Mouse (Mus musculus) neural tube, embryonic 15.5 days (tissue): ENCODE results near the gene Frmd8. TPM values are rescaled to one million over a fixed set of nuclear protein-coding genes. Genes with fewer than 3 reads are reported as not detected.

Experiments used
- ATAC-seq: fragments of 200-750 bp; cut with Nextera tagmentation; 2 replicates; pipeline ENCODE4 v1.8.0; 2017; ENCODE audit warnings: mild to moderate bottlenecking, moderate TSS enrichment, moderate library complexity; ENCODE audit not compliant: low FRiP score
- H3K27ac ChIP-seq: fragments of 300-500 bp; sonication (generic); replicated peaks from 2 replicates; pipeline ENCODE4 v1.5.1; 2015; ENCODE audit warnings: mild to moderate bottlenecking, inconsistent platforms
- H3K27me3 ChIP-seq: fragments of 300-500 bp; sonication (generic); replicated peaks from 2 replicates; pipeline ENCODE4 v1.6.1; 2015; ENCODE audit warnings: inconsistent platforms
- H3K36me3 ChIP-seq: fragments of 300-500 bp; sonication (generic); 2 replicates; pipeline ENCODE4 v1.6.1; 2015; ENCODE audit warnings: inconsistent platforms
- H3K4me1 ChIP-seq: fragments of 300-500 bp; sonication (generic); 2 replicates; pipeline ENCODE4 v1.6.1; 2015; ENCODE audit warnings: inconsistent platforms
- H3K4me2 ChIP-seq: fragments of 300-500 bp; sonication (generic); 2 replicates; pipeline ENCODE4 v1.6.1; 2015; ENCODE audit warnings: inconsistent platforms, mild to moderate bottlenecking, moderate library complexity
- H3K4me3 ChIP-seq: fragments of 300-500 bp; sonication (generic); replicated peaks from 2 replicates; pipeline ENCODE4 v1.5.1; 2015; ENCODE audit warnings: mild to moderate bottlenecking, inconsistent platforms
- H3K9ac ChIP-seq: fragments of 300-500 bp; sonication (generic); replicated peaks from 2 replicates; pipeline ENCODE4 v1.6.1; 2015; ENCODE audit warnings: mild to moderate bottlenecking, inconsistent platforms
- H3K9me3 ChIP-seq: fragments of 300-500 bp; sonication (generic); replicated peaks from 2 replicates; pipeline ENCODE4 v1.6.1; 2016; ENCODE audit warnings: inconsistent platforms
- WGBS: fragments of 180-500 bp; shearing (Covaris S2); methylation state at CpG from one replicate; pipeline ENCODE4 v1.1.7; 2015; ENCODE audit warnings: mixed read lengths; 5-methylcytosine and 5-hydroxymethylcytosine counted together
- polyA plus RNA-seq: library from polyadenylated mRNA; unstranded; fragments of >200 nt; fragmentation: Nextera tagmentation; extraction: Ambion mirVana; gene quantifications from 2 replicates; pipeline ENCODE4 v1.2.1, GENCODE M21; 2015

The Frmd8 gene
- polyA plus RNA-seq, 1 experiment from 2014 or later = 13.8 TPM

GRCm38 (mm10) chr19:5800350-5800631 lies 74.8 kb downstream of the Frmd8 start:
- peak overlapping the region; percentile 93 for H3K4me2 ChIP-seq
- peaks cover 39% of the 10 kb centered on the region for H3K4me1 ChIP-seq
- peak overlapping the region; percentile 100 for H3K27ac ChIP-seq
- H3K9ac ChIP-seq = peak overlapping the region; percentile 85
- WGBS = 0% methylated on average over 2 of the region's 2 CpGs
- ATAC-seq = no peak
- no peaks in the 10 kb centered on the region for H3K9me3 ChIP-seq
- H3K36me3 ChIP-seq = peaks cover 28% of the 10 kb centered on the region
- peak overlapping the region; percentile 88 for H3K4me3 ChIP-seq
- no peaks in the 10 kb centered on the region for H3K27me3 ChIP-seq

Other genes starting within 250 kb of the Frmd8 start
- 31.6 and 39.2 TPM in 2 replicates for gene Rela, start 237.8 kb downstream of the Frmd8 start, polyA plus RNA-seq
- 19.1 and 21.7 TPM in 2 replicates for gene Sipa1, start 211.6 kb downstream of the Frmd8 start, polyA plus RNA-seq
- 12.7 and 18.3 TPM in 2 replicates for gene Map3k11, start 186.5 kb downstream of the Frmd8 start, polyA plus RNA-seq
- 21.0 and 23.4 TPM in 2 replicates for gene Pcnx3, start 186.4 kb downstream of the Frmd8 start, polyA plus RNA-seq
- 0.35 and 0.45 TPM in 2 replicates for gene Kcnk7, start 170.9 kb downstream of the Frmd8 start, polyA plus RNA-seq
- 15.9 and 18.6 TPM in 2 replicates for gene Ehbp1l1, start 149.0 kb downstream of the Frmd8 start, polyA plus RNA-seq
- gene Fam89b, start 145.6 kb downstream of the Frmd8 start, polyA plus RNA-seq = 122 and 138 TPM in 2 replicates
- 15.6 and 19.1 TPM in 2 replicates for gene Ltbp3, start 134.4 kb downstream of the Frmd8 start, polyA plus RNA-seq
- gene Scyl1, start 103.9 kb downstream of the Frmd8 start, polyA plus RNA-seq = 81.6 and 83.1 TPM in 2 replicates
- gene Slc25a45, start 2.5 kb upstream of the Frmd8 start, polyA plus RNA-seq = 2.0 and 3.9 TPM in 2 replicates
- gene Tigd3, start 18.9 kb upstream of the Frmd8 start, polyA plus RNA-seq = 8.9 and 10.0 TPM in 2 replicates
- gene Dpf2, start 37.7 kb upstream of the Frmd8 start, polyA plus RNA-seq = 95.7 and 115 TPM in 2 replicates
- gene Cdc42ep2, start 49.5 kb upstream of the Frmd8 start, polyA plus RNA-seq = 19.3 and 20.9 TPM in 2 replicates
- gene Pola2, start 88.9 kb upstream of the Frmd8 start, polyA plus RNA-seq = 19.9 and 34.3 TPM in 2 replicates
- not detected in 2 replicates for gene Slc22a20, start 110.9 kb upstream of the Frmd8 start, polyA plus RNA-seq
- gene Capn1, start 140.6 kb upstream of the Frmd8 start, polyA plus RNA-seq = 6.4 and 12.3 TPM in 2 replicates
- 31.4 and 34.3 TPM in 2 replicates for gene Syvn1, start 171.3 kb upstream of the Frmd8 start, polyA plus RNA-seq
- gene Mrpl49, start 182.5 kb upstream of the Frmd8 start, polyA plus RNA-seq = 60.1 and 66.9 TPM in 2 replicates
- gene Fau, start 182.6 kb upstream of the Frmd8 start, polyA plus RNA-seq = 522 and 591 TPM in 2 replicates
- gene Znhit2, start 185.9 kb upstream of the Frmd8 start, polyA plus RNA-seq = 30.4 and 31.2 TPM in 2 replicates
- 51.2 and 61.6 TPM in 2 replicates for gene Tm7sf2, start 193.1 kb upstream of the Frmd8 start, polyA plus RNA-seq
- gene Vps51, start 202.0 kb upstream of the Frmd8 start, polyA plus RNA-seq = 80.8 and 83.8 TPM in 2 replicates
- not detected in 2 replicates for gene Tmem262, start 204.8 kb upstream of the Frmd8 start, polyA plus RNA-seq
- 0.96 and 1.5 TPM in 2 replicates for gene Gm28374, start 207.0 kb upstream of the Frmd8 start, polyA plus RNA-seq
- 78.3 and 78.4 TPM in 2 replicates for gene Zfpl1, start 209.7 kb upstream of the Frmd8 start, polyA plus RNA-seq
- gene Cdca5, start 209.7 kb upstream of the Frmd8 start, polyA plus RNA-seq = 4.9 and 15.5 TPM in 2 replicates
- not detected in 2 replicates for gene AC131692.1, start 219.1 kb upstream of the Frmd8 start, polyA plus RNA-seq
- 0.42 and 4.1 TPM in 2 replicates for gene Naaladl1, start 230.5 kb upstream of the Frmd8 start, polyA plus RNA-seq
- gene Sac3d1, start 243.4 kb upstream of the Frmd8 start, polyA plus RNA-seq = 52.7 and 53.4 TPM in 2 replicates